Mouse (Mus musculus): ENCODE data around the gene Mrps10. TPM values are rescaled to one million over a fixed set of nuclear protein-coding genes. Genes with fewer than 3 reads are reported as not detected.

Mrps10 gene
- polyA plus RNA-seq, 1 experiment from 2014 or later: 64.6 TPM

- peaks cover 9% of the 10 kb centered on the region for H3K9me3 ChIP-seq (replicated peaks)
- ATAC-seq (ENCODE audit: insufficient number of reproducible peaks, low FRiP score): no peak
- H3K36me3 ChIP-seq: peaks cover 47% of the 10 kb centered on the region
- H3K27ac ChIP-seq (ENCODE audit: poor library complexity, severe bottlenecking): no peak overlapping the region
- no peaks in the 10 kb centered on the region for H3K4me1 ChIP-seq (replicated peaks)
- no peak overlapping the region for H3K4me2 ChIP-seq
- no peak overlapping the region for H3K9ac ChIP-seq
- no peaks in the 10 kb centered on the region for H3K27me3 ChIP-seq (replicated peaks)
- no peak overlapping the region for H3K4me3 ChIP-seq
- 93% methylated on average over 4 of the region's 4 CpGs for WGBS
These were observed 14.6 kb downstream of the Mrps10 start for GRCm38 (mm10) chr17:47383266-47383665.

- Histone ChIP-seq H3K27ac (ENCODE audit: poor library complexity, severe bottlenecking) (no peak overlapping the region), H3K9me3 (replicated peaks) (peaks cover 9% of the 10 kb centered on the region), H3K4me1 (replicated peaks) (no peaks in the 10 kb centered on the region), H3K27me3 (replicated peaks) (no peaks in the 10 kb centered on the region), H3K9ac (no peak overlapping the region), H3K4me2 (no peak overlapping the region), H3K4me3 (no peak overlapping the region), H3K36me3 (peaks cover 39% of the 10 kb centered on the region)
- no peak for ATAC-seq (ENCODE audit: insufficient number of reproducible peaks, low FRiP score)
- WGBS: 80% methylated on average over 3 of the region's 3 CpGs
These were observed 15.4 kb downstream of the Mrps10 start for GRCm38 (mm10) chr17:47384064-47384463.

- ATAC-seq (ENCODE audit: insufficient number of reproducible peaks, low FRiP score): no peak
- Histone ChIP-seq H3K27ac (ENCODE audit: poor library complexity, severe bottlenecking) (no peak within 1 kb of the TSS), H3K36me3 (peaks cover 28% of the 10 kb centered on the region), H3K4me1 (replicated peaks) (no peaks in the 10 kb centered on the region), H3K27me3 (replicated peaks) (no peaks in the 10 kb centered on the region), H3K9ac (no peak within 1 kb of the TSS), H3K9me3 (replicated peaks) (peaks cover 9% of the 10 kb centered on the region), H3K4me3 (no peak within 1 kb of the TSS), H3K4me2 (no peak within 1 kb of the TSS; the same call in 1 of the 2 replicates)
- 28% methylated on average over 10 of the region's 10 CpGs for WGBS
These were observed 16.5 kb downstream of the Mrps10 start, which contains the start of gene Guca1b for GRCm38 (mm10) chr17:47385145-47385544. Gene Guca1b (plus strand): TSS chr17:47385393.

GRCm38 (mm10) chr17:47386649-47387048, 18.0 kb downstream of the Mrps10 start:
- peaks cover 9% of the 10 kb centered on the region for H3K9me3 ChIP-seq (replicated peaks)
- 57% methylated on average over 4 of the region's 4 CpGs for WGBS
- H3K9ac ChIP-seq: no peak overlapping the region
- no peak overlapping the region for H3K4me2 ChIP-seq
- H3K27me3 ChIP-seq (replicated peaks): no peaks in the 10 kb centered on the region
- H3K27ac ChIP-seq (ENCODE audit: poor library complexity, severe bottlenecking): no peak overlapping the region
- peaks cover 13% of the 10 kb centered on the region for H3K36me3 ChIP-seq
- H3K4me1 ChIP-seq (replicated peaks): no peaks in the 10 kb centered on the region
- no peak overlapping the region for H3K4me3 ChIP-seq
- ATAC-seq (ENCODE audit: insufficient number of reproducible peaks, low FRiP score): no peak

- peaks cover 48% of the 10 kb centered on the region for H3K27me3 ChIP-seq (replicated peaks)
- peaks cover 13% of the 10 kb centered on the region for H3K4me1 ChIP-seq (replicated peaks)
- no peaks in the 10 kb centered on the region for H3K36me3 ChIP-seq
- ATAC-seq (ENCODE audit: insufficient number of reproducible peaks, low FRiP score): no peak
- no peaks in the 10 kb centered on the region for H3K9me3 ChIP-seq (replicated peaks)
- peak overlapping the region; percentile 46; the same call in 1 of the 2 replicates for H3K9ac ChIP-seq
- peak overlapping the region; percentile 36 for H3K4me3 ChIP-seq
- H3K4me2 ChIP-seq: peak overlapping the region; percentile 68
- WGBS: 15% methylated on average over 23 of the region's 24 CpGs
- H3K27ac ChIP-seq (ENCODE audit: poor library complexity, severe bottlenecking): no peak overlapping the region
These were observed 25.7 kb downstream of the Mrps10 start for GRCm38 (mm10) chr17:47394223-47394869.

- Histone ChIP-seq H3K36me3 (no peaks in the 10 kb centered on the region), H3K4me3 (peak overlapping the region; percentile 36), H3K9me3 (replicated peaks) (no peaks in the 10 kb centered on the region), H3K4me1 (replicated peaks) (peaks cover 13% of the 10 kb centered on the region), H3K4me2 (peak overlapping the region; percentile 68), H3K27me3 (replicated peaks) (peaks cover 58% of the 10 kb centered on the region), H3K9ac (peak overlapping the region; percentile 46; the same call in 1 of the 2 replicates), H3K27ac (ENCODE audit: poor library complexity, severe bottlenecking) (no peak overlapping the region)
- 3% methylated on average over 20 of the region's 20 CpGs for WGBS
- ATAC-seq (ENCODE audit: insufficient number of reproducible peaks, low FRiP score): peak; percentile 33
These were observed 26.8 kb downstream of the Mrps10 start for GRCm38 (mm10) chr17:47395376-47395913.

GRCm38 (mm10) chr17:47399091-47399490, 30.4 kb downstream of the Mrps10 start:
- H3K27me3 ChIP-seq (replicated peaks): peaks cover 50% of the 10 kb centered on the region
- H3K4me3 ChIP-seq: no peak overlapping the region
- H3K4me2 ChIP-seq: no peak overlapping the region
- H3K9me3 ChIP-seq (replicated peaks): no peaks in the 10 kb centered on the region
- no peak overlapping the region for H3K27ac ChIP-seq (ENCODE audit: poor library complexity, severe bottlenecking)
- peaks cover 13% of the 10 kb centered on the region for H3K4me1 ChIP-seq (replicated peaks)
- ATAC-seq (ENCODE audit: insufficient number of reproducible peaks, low FRiP score): no peak
- 73% methylated on average over 8 of the region's 8 CpGs for WGBS
- no peaks in the 10 kb centered on the region for H3K36me3 ChIP-seq
- H3K9ac ChIP-seq: no peak overlapping the region

GRCm38 (mm10) chr17:47400451-47400850, 31.8 kb downstream of the Mrps10 start, which contains the start of gene Guca1a:
Gene Guca1a (minus strand): TSS chr17:47400584.
- Histone ChIP-seq H3K9ac (no peak within 1 kb of the TSS), H3K27me3 (replicated peaks) (peaks cover 46% of the 10 kb centered on the region), H3K4me3 (no peak within 1 kb of the TSS), H3K4me1 (replicated peaks) (0 out of 2 replicates have a peak, but pooled peaks cover 2% of the 10 kb centered on the region), H3K4me2 (no peak within 1 kb of the TSS), H3K36me3 (no peaks in the 10 kb centered on the region), H3K27ac (ENCODE audit: poor library complexity, severe bottlenecking) (no peak within 1 kb of the TSS), H3K9me3 (replicated peaks) (no peaks in the 10 kb centered on the region)
- 55% methylated on average over 10 of the region's 10 CpGs for WGBS
- ATAC-seq (ENCODE audit: insufficient number of reproducible peaks, low FRiP score): no peak

GRCm38 (mm10) chr17:47407717-47408557, 39.2 kb downstream of the Mrps10 start:
- no peak overlapping the region for H3K4me3 ChIP-seq
- WGBS: 61% methylated on average over 10 of the region's 10 CpGs
- 0 out of 2 replicates have a peak, but pooled peaks cover 6% of the 10 kb centered on the region for H3K9me3 ChIP-seq (replicated peaks)
- peaks cover 62% of the 10 kb centered on the region for H3K27me3 ChIP-seq (replicated peaks)
- no peak overlapping the region for H3K27ac ChIP-seq (ENCODE audit: poor library complexity, severe bottlenecking)
- H3K36me3 ChIP-seq: no peaks in the 10 kb centered on the region
- ATAC-seq (ENCODE audit: insufficient number of reproducible peaks, low FRiP score): no peak
- H3K4me2 ChIP-seq: no peak overlapping the region
- H3K4me1 ChIP-seq (replicated peaks): 0 out of 2 replicates have a peak, but pooled peaks cover 3% of the 10 kb centered on the region
- H3K9ac ChIP-seq: no peak overlapping the region

GRCm38 (mm10) chr17:47408558-47408898, 39.8 kb downstream of the Mrps10 start:
- no peak for ATAC-seq (ENCODE audit: insufficient number of reproducible peaks, low FRiP score)
- Histone ChIP-seq H3K9me3 (replicated peaks) (0 out of 2 replicates have a peak, but pooled peaks cover 6% of the 10 kb centered on the region), H3K4me1 (replicated peaks) (0 out of 2 replicates have a peak, but pooled peaks cover 3% of the 10 kb centered on the region), H3K9ac (no peak overlapping the region), H3K27me3 (replicated peaks) (peaks cover 64% of the 10 kb centered on the region), H3K36me3 (no peaks in the 10 kb centered on the region), H3K4me3 (no peak overlapping the region), H3K27ac (ENCODE audit: poor library complexity, severe bottlenecking) (no peak overlapping the region), H3K4me2 (no peak overlapping the region)
- 21% methylated on average over 8 of the region's 8 CpGs for WGBS

Measured in heart, embryonic 12.5 days (tissue).